In genomic region chr8:106727889-106728288, GRCm38 (mm10) we compare ENCODE assay signal across 14 mouse cellular contexts. TPM values are rescaled to one million over a fixed set of nuclear protein-coding genes. Genes with fewer than 3 reads are reported as not detected.
A peak's percentile ranks its signal among the peaks of the same experiment; 100 is the strongest.
DNase-seq lines count a peak whose midpoint lies in the region; ATAC-seq and TF ChIP-seq lines count a peak whose summit lies in the region.
"Had no signal": no experiment of that assay in that cellular context is flagged by ENCODE, and none has a peak within 500 bp of the region (broad histone marks: within the 10 kb centered on the region; RNA-seq: fewer than 3 reads in every experiment).

No protein-coding gene starts in this region.

- no peak for TF ChIP-seq CTCF in brain, embryonic 14.5 days (IDR thresholded peaks at IDR 0.05; ENCODE audit: borderline replicate concordance, extremely low read depth, insufficient read depth, insufficient read length)
- no peak for TF ChIP-seq CTCF in forebrain, postnatal 0 days (IDR thresholded peaks at IDR 0.05; ENCODE audit: low read depth)

- peaks cover 38% of the 10 kb centered on the region for H3K36me3 ChIP-seq in embryonic facial prominence, embryonic 10.5 days (replicated peaks)
- H3K36me3 ChIP-seq in forebrain, postnatal 0 days (ENCODE audit: insufficient read depth): no peaks in the 10 kb centered on the region
- H3K36me3 ChIP-seq in midbrain, embryonic 13.5 days: peaks cover 7% of the 10 kb centered on the region

- H3K4me2 ChIP-seq in forebrain, postnatal 0 days (ENCODE audit: low read depth): no peak overlapping the region
- H3K4me2 ChIP-seq in midbrain, embryonic 13.5 days (replicated peaks): peak overlapping the region; percentile 49
- H3K4me2 ChIP-seq: kidney, embryonic 15.5 days; limb, embryonic 15.5 days had no signal

- TF ChIP-seq POLR2A in brain, embryonic 14.5 days (IDR thresholded peaks at IDR 0.05; ENCODE audit: borderline replicate concordance, extremely low read depth, insufficient read depth, insufficient read length, poor library complexity, severe bottlenecking): no peak

- H3K27me3 ChIP-seq in embryonic facial prominence, embryonic 10.5 days (replicated peaks; ENCODE audit: low read depth, poor library complexity, severe bottlenecking): peaks cover 20% of the 10 kb centered on the region
- no peaks in the 10 kb centered on the region for H3K27me3 ChIP-seq in forebrain, postnatal 0 days (ENCODE audit: insufficient read depth, low read length)
- peaks cover 67% of the 10 kb centered on the region for H3K27me3 ChIP-seq in midbrain, embryonic 13.5 days
- H3K27me3 ChIP-seq: kidney, embryonic 15.5 days; limb, embryonic 15.5 days had no signal

- WGBS in embryonic facial prominence, embryonic 10.5 days: 67% methylated on average over 1 of the region's 1 CpGs
- WGBS in forebrain, postnatal 0 days: 18% methylated on average over 1 of the region's 1 CpGs
- 20% methylated on average over 1 of the region's 1 CpGs for WGBS in midbrain, embryonic 13.5 days

- H3K9ac ChIP-seq in forebrain, postnatal 0 days: no peak overlapping the region
- peak overlapping the region; percentile 41; the same call in 1 of the 2 replicates for H3K9ac ChIP-seq in midbrain, embryonic 13.5 days (replicated peaks)
- H3K9ac ChIP-seq: kidney, embryonic 15.5 days; limb, embryonic 15.5 days had no signal

- DNase-seq in brain, embryonic 14.5 days (ENCODE audit: low read depth): peak; percentile 52
- no peak for DNase-seq in embryonic facial prominence, embryonic 10.5 days (ENCODE audit: low spot score)
- no peak for DNase-seq in forebrain, postnatal 0 days
- DNase-seq in kidney, postnatal 10 days: no peak
- no peak for DNase-seq in left cerebral cortex, postnatal 25 days (ENCODE audit: low spot score in 2 of 2)
- no peak for DNase-seq in layer of hippocampus, postnatal 10 days (ENCODE audit: low spot score in 2 of 2)
- no peak for DNase-seq in gastrocnemius, postnatal 4 days (ENCODE audit: low spot score in 2 of 2)
- DNase-seq: gastrocnemius, postnatal 10 days; heart, postnatal 10 days; lung, postnatal 14 days; thymus, postnatal 4 days had no signal

- peaks cover 34% of the 10 kb centered on the region for H3K4me1 ChIP-seq in embryonic facial prominence, embryonic 10.5 days
- no peaks in the 10 kb centered on the region for H3K4me1 ChIP-seq in forebrain, postnatal 0 days (ENCODE audit: insufficient read depth)
- peaks cover 14% of the 10 kb centered on the region for H3K4me1 ChIP-seq in midbrain, embryonic 13.5 days (replicated peaks)
- H3K4me1 ChIP-seq: limb, embryonic 15.5 days had no signal

- ATAC-seq in forebrain, postnatal 0 days: no peak; the same call in 1 of the 2 replicates
- no peak for ATAC-seq in midbrain, embryonic 13.5 days

- intact Hi-C loops in left cerebral cortex, postnatal 25 days (cut with DNase I): no loop called here

- no peak overlapping the region for H3K4me3 ChIP-seq in embryonic facial prominence, embryonic 10.5 days
- no peak overlapping the region for H3K4me3 ChIP-seq in forebrain, postnatal 0 days (ENCODE audit: low read depth, low read length)
- H3K4me3 ChIP-seq in midbrain, embryonic 13.5 days (replicated peaks): no peak overlapping the region
- H3K4me3 ChIP-seq: kidney, embryonic 15.5 days; limb, embryonic 15.5 days had no signal

- H3K27ac ChIP-seq in embryonic facial prominence, embryonic 10.5 days (replicated peaks): peak overlapping the region; percentile 52; the same call in 1 of the 2 replicates
- H3K27ac ChIP-seq in forebrain, postnatal 0 days (ENCODE audit: low read depth, low read length): peak overlapping the region; percentile 24; the same call in 1 of the 2 replicates
- peak overlapping the region; percentile 85 for H3K27ac ChIP-seq in midbrain, embryonic 13.5 days
- H3K27ac ChIP-seq: kidney, embryonic 15.5 days; limb, embryonic 15.5 days had no signal

- no peaks in the 10 kb centered on the region for H3K9me3 ChIP-seq in embryonic facial prominence, embryonic 10.5 days
- H3K9me3 ChIP-seq in forebrain, postnatal 0 days (ENCODE audit: low read length): no peaks in the 10 kb centered on the region
- H3K9me3 ChIP-seq in midbrain, embryonic 13.5 days: no peaks in the 10 kb centered on the region
- H3K9me3 ChIP-seq: kidney, embryonic 15.5 days; limb, embryonic 15.5 days had no signal

RNA-seq across cellular contexts. Expression of gene Tango6, which starts 45.0 kb away (rescaled TPM):
- 3.8 and 5.2 TPM in 2 replicates for polyA plus RNA-seq in brain, embryonic 14.5 days (2012; rRNA removed)
- 16.3 and 16.8 TPM in 2 replicates for polyA plus RNA-seq in embryonic facial prominence, embryonic 10.5 days (2016; fragmentation: Nextera tagmentation; extraction: Ambion mirVana)
- 5.3 and 7.5 TPM in 2 replicates for total RNA-seq in forebrain, postnatal 0 days (2014; rRNA removed)
- polyA plus RNA-seq in forebrain, postnatal 0 days (2015; fragmentation: Nextera tagmentation; extraction: Ambion mirVana): 2.3 and 3.8 TPM in 2 replicates
- 7.5 and 7.7 TPM in 2 replicates for polyA plus RNA-seq in midbrain, embryonic 13.5 days (2015; fragmentation: Nextera tagmentation; extraction: Ambion mirVana)
- total RNA-seq in left cerebral cortex, postnatal 25 days (2021): 1 to 10 TPM; 5.7 to 7.0 TPM
- 1 to 10 TPM; 7.5 to 8.1 TPM for total RNA-seq in layer of hippocampus, postnatal 10 days (2021)
- total RNA-seq in gastrocnemius, postnatal 4 days (2021): 1 to 10 TPM; 9.1 to 9.3 TPM

Comparison
In these comparisons a context has a peak if more than half of its experiments do, and no peak if none do; other contexts are left out.
1. H3K27ac ChIP-seq: peak in every context shown above with its lines; median percentile 85 in midbrain, embryonic 13.5 days; 52 in embryonic facial prominence, embryonic 10.5 days; 24 in forebrain, postnatal 0 days.